Mouse (Mus musculus) neural tube, embryonic 10.5 days (tissue): ENCODE measurements around the gene Cox7a2l.

Experiments used
- DNase-seq: peaks from one replicate; pipeline ENCODE4 v3.0.0-alpha.2; 2017; ENCODE audit warnings: low spot score; ENCODE audit errors: extremely low spot score

Gene Cox7a2l

GRCm38 (mm10) chr17:83453587-83453986 is 63.5 kb downstream of the Cox7a2l start:
- no peak for DNase-seq

GRCm38 (mm10) chr17:83452451-83452850 is 64.7 kb downstream of the Cox7a2l start:
- DNase-seq: no peak
